Mouse (Mus musculus) gastrocnemius, postnatal 10 days (tissue): Measurements from ENCODE around the gene Hoxa7. TPM values are rescaled to one million over a fixed set of nuclear protein-coding genes. Genes with fewer than 3 reads are reported as not detected.

Experiments used
- DNase-seq: peaks from one replicate; pipeline ENCODE4 v3.0.0; 2021; ENCODE audit warnings: mixed read lengths
- total RNA-seq, 2 experiments: library from RNA; stranded (reverse); gene quantifications; 2 replicates each; pipeline ENCODE4 v1.2.3; 2021

The Hoxa7 gene
- total RNA-seq, 2 experiments from 2014 or later = 9.4 to 9.7 TPM

GRCm38 (mm10) chr6:52213119-52213986, 8.3 kb downstream of the Hoxa7 start, which contains the start of the genes Hoxa3 and Gm28308:
Gene Hoxa3 (minus strand): TSS chr6:52213336.
Gene Gm28308 (minus strand): TSS chr6:52213339.
- peak; percentile 76 for DNase-seq

- no peak for DNase-seq
Observed at GRCm38 (mm10) chr6:52212556-52213118, 9.0 kb downstream of the Hoxa7 start.

- DNase-seq = no peak
Observed at GRCm38 (mm10) chr6:52211961-52212360, 9.7 kb downstream of the Hoxa7 start.

- peak; percentile 88 for DNase-seq
Observed at GRCm38 (mm10) chr6:52211170-52211935, 10.3 kb downstream of the Hoxa7 start.

- no peak for DNase-seq
Observed at GRCm38 (mm10) chr6:52209685-52210046, 12.0 kb downstream of the Hoxa7 start.

- no peak for DNase-seq
Observed at GRCm38 (mm10) chr6:52208868-52209684, 12.6 kb downstream of the Hoxa7 start.

- peak; percentile 66 for DNase-seq
Observed at GRCm38 (mm10) chr6:52208072-52208867, 13.4 kb downstream of the Hoxa7 start, which contains the start of gene Hoxa6. Gene Hoxa6 (minus strand): TSS chr6:52208722.

- DNase-seq = no peak
Observed at GRCm38 (mm10) chr6:52207684-52207976, 14.0 kb downstream of the Hoxa7 start.

- no peak for DNase-seq
Observed at GRCm38 (mm10) chr6:52206882-52207683, 14.6 kb downstream of the Hoxa7 start.

GRCm38 (mm10) chr6:52205638-52206621, 15.7 kb downstream of the Hoxa7 start:
- DNase-seq = no peak

- DNase-seq = no peak
Observed at GRCm38 (mm10) chr6:52205221-52205620, 16.4 kb downstream of the Hoxa7 start.

- DNase-seq = peak; percentile 88
Observed at GRCm38 (mm10) chr6:52204050-52204752, 17.5 kb downstream of the Hoxa7 start, which contains the start of gene Hoxa5. Gene Hoxa5 (minus strand): TSS chr6:52204587.

GRCm38 (mm10) chr6:52203371-52204049, 18.1 kb downstream of the Hoxa7 start:
- peak; percentile 52 for DNase-seq

GRCm38 (mm10) chr6:52203121-52203370, 18.6 kb downstream of the Hoxa7 start:
- DNase-seq = no peak

GRCm38 (mm10) chr6:52202362-52203120, 19.1 kb downstream of the Hoxa7 start:
- no peak for DNase-seq

- no peak for DNase-seq
Observed at GRCm38 (mm10) chr6:52201269-52201668, 20.4 kb downstream of the Hoxa7 start.

- no peak for DNase-seq
Observed at GRCm38 (mm10) chr6:52200751-52201250, 20.9 kb downstream of the Hoxa7 start.
